Mouse (Mus musculus) kidney, postnatal 25 days (tissue): Measurements from ENCODE around the gene Lims1.

ENCODE experiments used
- DNase-seq, 2 experiments: peaks; one replicate each; pipeline ENCODE4 v3.0.0; 2021; ENCODE audit warnings: mixed read lengths in 2 of 2

Gene Lims1

DNA sequence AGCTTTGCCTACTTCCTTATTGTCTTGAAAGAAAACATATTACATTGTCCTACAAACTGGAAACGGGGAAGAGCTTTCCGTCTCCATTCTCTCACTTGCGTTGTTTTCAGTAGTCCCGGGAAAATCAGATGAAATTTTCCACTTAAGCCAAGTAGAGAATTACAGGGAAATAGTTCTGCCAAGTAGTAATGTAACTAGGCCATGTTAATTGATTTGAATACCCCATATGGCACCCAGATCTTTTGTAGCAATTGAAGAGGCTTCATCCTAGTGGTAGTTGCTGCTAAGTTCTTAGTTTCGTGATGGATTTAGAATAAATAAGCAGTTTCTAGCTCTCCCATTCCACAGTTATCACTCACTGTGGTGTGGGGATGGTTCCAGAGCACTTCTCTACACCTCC is 62.4 kb downstream of the Lims1 start:
- DNase-seq = no peak

DNA sequence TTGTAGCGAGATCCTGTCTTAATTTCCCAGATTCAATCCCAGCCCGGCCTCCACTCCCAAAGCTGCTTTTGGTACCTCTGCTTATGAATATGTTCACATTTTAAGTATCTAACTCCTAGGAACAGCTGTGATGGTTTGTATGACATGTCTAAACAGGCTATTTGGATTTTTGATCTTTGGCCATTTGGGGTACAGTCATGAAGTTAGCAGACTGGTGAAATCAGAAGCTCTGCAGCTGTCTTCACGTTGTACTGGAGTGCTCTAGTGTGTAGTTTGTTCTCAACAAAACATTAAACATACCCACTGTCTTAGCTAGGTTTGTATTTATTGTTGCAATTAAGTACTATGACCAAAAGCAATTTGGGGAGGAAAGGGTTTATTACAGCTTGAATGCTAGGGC is 63.7 kb downstream of the Lims1 start:
- no peak for DNase-seq

GRCm38 (mm10) chr10:58388648-58389047 is 65.4 kb downstream of the Lims1 start:
- no peak for DNase-seq

DNA sequence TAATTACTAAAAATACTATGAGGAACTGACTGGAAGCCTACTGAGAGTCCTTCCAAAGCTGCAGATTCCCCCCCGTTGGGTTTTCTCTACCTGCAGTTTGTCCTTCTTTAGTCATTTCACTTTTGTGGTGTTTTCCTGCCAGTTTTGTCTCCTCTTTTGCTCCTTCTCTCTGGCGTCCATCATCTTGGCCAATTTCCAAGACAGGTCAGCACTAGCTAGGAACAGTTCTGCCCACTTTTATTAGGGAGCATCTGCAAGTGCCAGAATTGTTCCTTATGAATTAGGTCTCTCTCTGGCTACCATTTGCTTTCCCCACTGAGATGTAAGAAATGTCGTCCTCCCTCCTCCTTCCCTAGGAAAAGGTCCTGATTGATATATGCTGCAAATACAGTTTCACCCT is 65.9 kb downstream of the Lims1 start:
- peak in 1 of 2 experiments; percentile 14 for DNase-seq

DNA sequence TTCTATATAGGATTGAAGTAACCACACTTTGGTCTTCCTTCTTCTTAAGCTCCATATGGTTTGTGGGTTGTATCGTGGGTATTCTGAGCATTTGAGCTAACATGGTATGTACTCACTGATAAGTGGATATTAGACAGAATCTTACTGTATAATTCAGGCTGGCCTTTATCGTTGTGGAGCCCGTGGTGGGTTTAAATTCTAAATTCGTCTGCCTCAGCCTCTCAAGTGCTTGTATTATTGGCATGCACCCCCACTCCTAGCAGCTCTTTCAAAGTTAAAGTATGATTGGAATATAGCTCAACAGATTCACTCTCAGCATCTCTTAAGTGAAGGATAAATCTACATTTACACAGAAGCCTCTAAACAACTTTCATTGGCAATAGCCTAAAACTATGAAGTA is 69.2 kb downstream of the Lims1 start:
- DNase-seq = no peak

DNA sequence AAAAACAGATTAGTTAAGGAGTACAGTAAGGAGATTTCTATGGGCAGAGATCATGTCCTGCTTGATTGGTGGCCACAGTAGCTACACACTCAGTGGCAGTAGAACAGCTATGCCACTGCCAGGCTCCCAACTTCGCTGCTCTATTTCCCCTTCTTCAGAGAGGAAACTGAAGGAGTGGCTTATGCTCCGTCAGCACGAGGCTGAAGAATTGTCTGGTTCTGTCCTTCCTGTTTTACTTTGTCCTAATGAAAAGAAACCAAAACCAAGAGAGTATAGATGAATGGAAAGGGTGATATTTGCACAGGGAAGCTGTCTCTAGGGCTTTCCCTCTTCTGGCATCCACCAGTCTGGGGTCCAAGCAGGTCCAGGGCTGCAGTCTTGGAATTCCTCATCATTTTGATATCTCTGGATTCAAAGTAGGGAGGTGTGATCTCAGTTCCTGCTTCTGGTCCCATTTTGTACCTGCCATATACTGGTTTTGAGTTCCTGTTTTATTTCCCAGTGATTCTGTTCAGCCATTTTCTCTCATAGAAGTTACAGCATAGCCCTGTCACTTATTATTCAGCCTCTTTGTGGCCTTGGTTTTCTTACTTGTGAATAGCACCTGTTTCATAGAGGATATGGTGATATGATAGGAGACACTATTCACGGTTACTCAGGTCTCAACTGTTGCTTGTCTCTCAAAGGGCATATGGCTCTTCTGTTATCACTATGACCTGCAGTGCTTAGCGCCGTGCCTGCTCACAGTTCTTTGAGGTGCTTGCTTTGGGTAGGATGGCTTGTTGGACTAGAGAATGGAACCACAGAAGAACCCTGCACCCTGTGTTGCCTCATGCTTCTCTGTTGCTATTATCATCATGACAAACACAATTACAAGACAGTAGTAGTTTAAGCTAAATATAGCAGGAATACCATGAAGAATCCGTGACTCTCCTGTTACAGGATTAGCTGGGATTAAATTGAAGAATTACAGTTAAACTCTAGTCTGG is 70.1 kb downstream of the Lims1 start:
- no peak for DNase-seq

DNA sequence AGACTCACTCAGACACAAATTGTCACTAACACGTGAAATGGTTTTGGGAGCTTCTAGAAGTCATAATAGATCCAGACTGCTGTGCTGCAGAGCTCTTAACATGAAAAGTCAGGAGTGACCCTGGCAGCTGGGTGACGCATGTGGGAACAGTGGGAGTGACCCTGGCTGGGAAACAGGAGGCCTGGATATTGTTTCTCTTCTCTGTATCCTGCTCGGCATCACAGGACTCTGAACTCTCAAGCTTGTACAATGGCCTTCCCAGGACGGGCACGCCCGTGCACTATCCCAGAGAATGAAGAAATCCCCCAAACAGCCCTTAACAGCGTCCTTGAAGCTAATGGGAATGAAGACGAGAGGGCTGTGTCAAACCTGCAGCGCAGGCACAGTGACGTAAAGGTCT is 70.9 kb downstream of the Lims1 start:
- peak; percentile 35 to 64 for DNase-seq

DNA sequence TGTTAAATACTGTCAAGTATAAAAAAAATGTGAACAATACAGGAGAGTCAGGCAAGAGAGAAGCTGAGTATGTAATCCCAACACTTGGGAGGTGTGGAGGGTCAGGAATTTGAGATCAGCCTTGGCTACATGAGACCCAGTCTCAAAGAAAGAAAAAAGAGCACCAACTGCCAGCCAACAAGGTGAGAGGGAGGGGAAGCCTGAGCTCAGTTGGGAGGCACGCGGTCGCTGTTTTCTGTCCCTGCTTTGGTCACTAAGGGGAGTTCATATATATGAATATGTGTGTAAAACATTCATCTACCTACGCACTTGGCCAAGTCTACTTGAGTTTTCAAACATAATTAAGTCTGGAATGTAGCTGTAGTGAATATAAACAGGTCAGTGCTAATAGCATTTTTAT is 72.0 kb downstream of the Lims1 start:
- DNase-seq = no peak

GRCm38 (mm10) chr10:58395723-58396122 is 72.5 kb downstream of the Lims1 start:
- no peak for DNase-seq

DNA sequence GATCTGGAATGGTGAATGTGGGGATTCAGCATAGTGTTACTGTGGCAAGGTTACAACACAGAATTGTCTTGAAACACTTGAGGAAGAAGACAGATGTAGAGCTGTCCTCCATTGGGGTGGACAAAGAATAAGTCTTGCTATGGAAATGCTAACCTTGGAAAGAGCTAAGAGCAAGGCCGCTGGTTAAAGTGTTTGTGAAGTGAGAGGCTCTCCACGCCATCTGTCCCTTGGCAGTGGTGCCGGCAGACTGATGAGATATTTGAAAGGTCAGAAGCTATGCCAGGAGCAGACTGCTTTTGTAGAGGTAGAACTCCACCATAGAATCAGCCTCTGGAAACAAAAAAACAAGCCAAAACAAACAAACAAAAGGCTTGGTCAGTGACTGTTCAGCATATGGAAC is 73.3 kb downstream of the Lims1 start:
- DNase-seq = no peak

- DNase-seq = no peak
These were observed 75.7 kb downstream of the Lims1 start for GRCm38 (mm10) chr10:58398941-58399340.

DNA sequence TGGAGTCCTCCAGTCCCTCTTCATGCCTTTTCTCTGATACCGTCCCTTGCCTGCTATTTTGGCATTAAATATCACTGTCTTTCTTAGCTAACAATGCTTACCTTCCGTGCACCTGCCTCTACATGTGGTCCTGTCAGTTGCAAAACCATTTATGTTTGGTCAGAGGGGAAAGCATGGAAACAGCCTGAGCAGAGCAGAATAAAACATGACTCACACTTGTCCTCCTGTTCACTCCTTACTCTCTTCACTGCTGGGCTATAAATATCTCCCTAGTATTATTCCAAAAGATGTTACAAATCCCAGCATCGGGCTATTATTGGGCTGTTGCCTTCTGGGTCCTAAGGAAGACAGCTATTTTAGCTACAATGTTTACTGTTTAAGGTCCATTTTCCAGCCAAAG is 78.6 kb downstream of the Lims1 start:
- no peak for DNase-seq

GRCm38 (mm10) chr10:58404639-58405038 is 81.4 kb downstream of the Lims1 start:
- no peak for DNase-seq

- DNase-seq = no peak
These were observed 82.2 kb downstream of the Lims1 start for GRCm38 (mm10) chr10:58405285-58405948.

- DNase-seq = peak; percentile 31 to 46
These were observed 82.7 kb downstream of the Lims1 start for GRCm38 (mm10) chr10:58405949-58406305.

GRCm38 (mm10) chr10:58412331-58412730 is 89.1 kb downstream of the Lims1 start:
- no peak for DNase-seq

- no peak for DNase-seq
These were observed 89.6 kb downstream of the Lims1 start for GRCm38 (mm10) chr10:58412852-58413251.

- DNase-seq = no peak
These were observed 93.4 kb downstream of the Lims1 start for GRCm38 (mm10) chr10:58416702-58417101.

DNA sequence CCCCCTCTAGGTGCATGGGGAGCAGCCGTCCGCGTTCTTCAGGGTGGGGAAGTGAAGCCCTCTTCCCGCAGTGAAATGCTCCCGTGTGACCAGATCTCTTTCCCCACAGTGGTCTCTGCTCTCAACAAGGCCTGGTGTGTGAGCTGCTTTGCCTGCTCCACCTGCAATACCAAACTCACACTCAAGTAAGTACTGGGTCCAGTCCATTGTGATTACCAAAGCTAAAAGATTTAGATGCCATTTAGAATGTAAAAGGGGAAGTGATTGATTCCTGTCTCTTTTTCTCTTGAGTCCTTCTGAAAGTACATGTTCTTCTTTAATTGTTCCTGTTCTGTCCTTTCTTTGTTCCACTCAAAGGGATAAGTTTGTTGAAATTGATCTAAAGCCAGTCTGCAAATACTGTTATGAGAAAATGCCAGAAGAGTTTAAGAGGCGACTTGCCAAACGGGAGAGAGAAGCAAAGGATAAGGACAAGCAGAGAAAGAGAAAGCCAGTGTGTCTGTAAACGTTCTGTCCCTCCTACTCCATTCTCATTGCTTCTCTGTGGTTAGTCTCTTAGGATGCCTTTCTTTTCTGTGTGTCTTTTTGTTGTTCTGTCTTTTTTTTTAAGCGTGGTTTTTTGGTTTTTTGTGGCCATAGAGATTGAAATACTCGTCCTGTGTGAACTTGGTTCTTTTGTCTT is 95.2 kb downstream of the Lims1 start:
- DNase-seq = no peak

GRCm38 (mm10) chr10:58427930-58428329 is 104.7 kb downstream of the Lims1 start:
- DNase-seq = no peak

GRCm38 (mm10) chr10:58445850-58446249 is 122.6 kb downstream of the Lims1 start:
- no peak for DNase-seq

GRCm38 (mm10) chr10:58446384-58447279 is 123.4 kb downstream of the Lims1 start, which contains the start of gene Ranbp2:
TSS of gene Ranbp2 (plus strand) at chr10:58446920.
- peak; percentile 99 to 100 for DNase-seq
